Mouse (Mus musculus) megakaryocyte, embryonic 14.5 days (primary cell): ENCODE results near the gene Methig1.
"Not testable (repeated sequence)": the region's sequence is repeated elsewhere in the genome, so short reads cannot be mapped to it uniquely, and the experiment has no call there.

Experiments
- FLI1 ChIP-seq: IDR thresholded peaks from 2 replicates; pipeline ENCODE4 v1.6.1; 2012; ENCODE audit warnings: low read length, inconsistent platforms, mixed read lengths
- GATA1 ChIP-seq: IDR thresholded peaks from 3 replicates; pipeline ENCODE4 v1.6.1; 2012; ENCODE audit warnings: mixed read lengths, low read length, inconsistent platforms, borderline replicate concordance

GRCm38 (mm10) chr15:100332077-100332961 lies 20.6 kb upstream of the Methig1 start:
- TF ChIP-seq FLI1, GATA1: not testable (repeated sequence)
